Mouse (Mus musculus): Measurements from ENCODE around the gene Fibcd1. TPM values are rescaled to one million over a fixed set of nuclear protein-coding genes. Genes with fewer than 3 reads are reported as not detected.

The Fibcd1 gene
- polyA plus RNA-seq (2014; fragmentation: Illumina TruSeq; extraction: RNeasy Lipid Tissue Mini Kit (QIAGEN cat#74804); ENCODE audit: low read depth, low replicate concordance), result not detected

DNA sequence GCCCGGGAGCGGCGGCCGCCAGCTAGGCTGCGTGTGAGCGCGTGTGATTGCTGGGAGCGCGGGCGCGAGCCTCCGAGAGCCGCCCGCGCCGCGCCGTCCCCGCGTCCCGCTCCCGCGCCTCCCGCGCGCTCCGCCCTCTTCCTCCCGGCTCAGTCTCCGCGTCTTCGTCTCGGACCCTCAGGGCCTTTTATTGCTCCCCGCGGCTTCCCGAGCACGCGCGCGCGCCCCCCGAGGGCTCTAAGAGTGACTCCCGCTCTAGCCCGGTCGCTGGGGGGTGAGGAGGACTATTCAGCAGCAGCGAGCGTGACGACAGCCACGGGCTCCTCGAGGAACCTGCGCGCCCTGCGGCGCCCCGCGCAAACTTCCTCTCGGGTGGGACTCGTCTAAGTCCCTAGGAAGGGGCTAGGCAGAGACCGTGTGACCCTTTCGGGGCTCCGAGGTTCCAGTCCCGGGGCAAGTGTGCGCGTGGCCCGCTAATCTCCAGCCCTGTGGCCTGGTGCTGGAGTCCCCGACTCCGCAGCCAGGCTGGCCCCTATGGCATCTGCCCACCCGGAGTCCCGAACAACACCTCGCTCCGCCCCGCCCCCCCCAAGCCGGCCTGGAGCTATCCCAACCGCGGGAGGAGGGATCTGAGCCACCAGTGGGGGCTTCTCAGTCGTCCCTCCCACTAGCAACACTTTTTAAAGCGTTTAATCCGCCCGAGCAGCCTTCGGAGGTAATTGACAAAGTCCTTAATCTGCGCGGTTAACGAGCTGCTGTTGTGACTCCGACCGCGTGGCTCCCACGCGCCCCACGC, at the start of gene Fibcd1:
Gene Fibcd1 (minus strand): TSS at position 110 of the 796 bp plus-strand sequence.

DNA sequence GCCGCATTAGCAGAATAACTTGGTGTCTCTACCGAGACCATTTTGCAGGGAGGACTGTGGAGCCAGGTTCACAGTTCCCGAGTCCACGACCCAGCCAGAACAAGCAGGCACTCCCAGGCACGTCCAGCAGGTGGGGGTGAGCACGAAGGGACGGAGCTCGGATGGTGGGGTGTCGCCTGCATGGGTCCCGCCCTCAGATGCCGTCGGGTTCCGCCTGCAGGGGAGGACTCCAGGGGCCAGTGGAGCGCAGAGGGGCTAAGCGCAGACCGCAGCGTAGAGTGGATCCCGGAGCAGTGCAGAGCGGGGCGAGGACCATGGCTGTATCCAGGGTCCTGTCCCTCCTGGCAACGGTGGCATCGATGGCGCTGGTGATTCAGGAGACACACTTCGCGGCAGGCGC, 41.2 kb upstream of the Fibcd1 start, which contains the start of gene Lamc3:
Gene Lamc3 (plus strand): TSS at position 262 of the 400 bp plus-strand sequence.

DNA sequence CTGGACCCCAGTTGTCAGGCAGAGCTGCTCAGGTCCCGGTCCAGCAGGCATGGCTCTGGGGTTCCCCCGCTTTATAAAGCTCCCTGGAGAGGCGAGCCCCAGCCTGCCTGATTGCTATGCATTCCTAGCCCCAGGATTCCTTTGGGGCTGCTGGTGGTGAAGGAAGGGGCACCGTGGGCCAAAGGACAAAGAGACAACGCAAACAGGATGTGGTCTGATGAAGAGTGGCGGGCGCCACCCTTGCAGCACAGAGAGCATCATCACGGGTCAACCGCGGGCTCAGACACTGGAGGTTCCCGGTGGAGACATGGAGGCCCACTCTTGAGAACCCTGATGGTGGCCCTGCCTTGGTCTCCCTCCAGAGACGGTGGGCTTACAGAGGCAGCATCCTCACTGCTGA, 35.4 kb downstream of the Fibcd1 start, which contains the start of gene Qrfp:
Gene Qrfp (minus strand): TSS at position 137 of the 400 bp plus-strand sequence.

Other genes with a start within 250 kb of the Fibcd1 start
- not detected for gene Prdm12, start 206.0 kb downstream of the Fibcd1 start, polyA plus RNA-seq (2014; fragmentation: Illumina TruSeq; extraction: RNeasy Lipid Tissue Mini Kit (QIAGEN cat#74804); ENCODE audit: low read depth, low replicate concordance)
- 11.2 TPM for gene Exosc2, start 175.3 kb downstream of the Fibcd1 start, polyA plus RNA-seq (2014; fragmentation: Illumina TruSeq; extraction: RNeasy Lipid Tissue Mini Kit (QIAGEN cat#74804); ENCODE audit: low read depth, low replicate concordance)
- gene Abl1, start 157.6 kb downstream of the Fibcd1 start, polyA plus RNA-seq (2014; fragmentation: Illumina TruSeq; extraction: RNeasy Lipid Tissue Mini Kit (QIAGEN cat#74804); ENCODE audit: low read depth, low replicate concordance), result 24.1 TPM
- not detected for gene Qrfp, start 35.4 kb downstream of the Fibcd1 start, polyA plus RNA-seq (2014; fragmentation: Illumina TruSeq; extraction: RNeasy Lipid Tissue Mini Kit (QIAGEN cat#74804); ENCODE audit: low read depth, low replicate concordance)
- gene Lamc3, start 41.3 kb upstream of the Fibcd1 start, polyA plus RNA-seq (2014; fragmentation: Illumina TruSeq; extraction: RNeasy Lipid Tissue Mini Kit (QIAGEN cat#74804); ENCODE audit: low read depth, low replicate concordance), result 0.89 TPM
- 155 TPM for gene Aif1l, start 104.1 kb upstream of the Fibcd1 start, polyA plus RNA-seq (2014; fragmentation: Illumina TruSeq; extraction: RNeasy Lipid Tissue Mini Kit (QIAGEN cat#74804); ENCODE audit: low read depth, low replicate concordance)
- gene Nup214, start 128.4 kb upstream of the Fibcd1 start, polyA plus RNA-seq (2014; fragmentation: Illumina TruSeq; extraction: RNeasy Lipid Tissue Mini Kit (QIAGEN cat#74804); ENCODE audit: low read depth, low replicate concordance), result 41.7 TPM
- 0.40 TPM for gene Fam78a, start 238.9 kb upstream of the Fibcd1 start, polyA plus RNA-seq (2014; fragmentation: Illumina TruSeq; extraction: RNeasy Lipid Tissue Mini Kit (QIAGEN cat#74804); ENCODE audit: low read depth, low replicate concordance)
- gene Plpp7, start 249.5 kb upstream of the Fibcd1 start, polyA plus RNA-seq (2014; fragmentation: Illumina TruSeq; extraction: RNeasy Lipid Tissue Mini Kit (QIAGEN cat#74804); ENCODE audit: low read depth, low replicate concordance), result not detected